Mouse (Mus musculus) CH12.LX (cell line): ENCODE measurements at regions not wholly inside any gene's neighbourhood (a gene's known extent, or its start where the extent isn't known, plus 50 kb on each side); places are given as distances from the start of the nearest gene placed in this dataset.

Experiments used
- DNase-seq: peaks from one replicate; pipeline ENCODE4 v3.0.0-alpha.2; 2013; ENCODE audit errors: extremely low read depth
- H3K27ac ChIP-seq: 2 replicates; pipeline ENCODE4 v1.5.1; 2012; ENCODE audit warnings: low read depth, mild to moderate bottlenecking, control low read depth, moderate library complexity; ENCODE audit not compliant: insufficient read depth
- H3K27me3 ChIP-seq: replicated peaks from 2 replicates; pipeline ENCODE3; 2012; ENCODE audit warnings: inconsistent platforms
- H3K36me3 ChIP-seq, 2 experiments: replicated peaks in 1 of 2; 2 replicates each; pipeline versions ENCODE3 to v1.6.1; 2012; ENCODE audit warnings: inconsistent platforms in 1 of 2, low read length in 1 of 2, mild to moderate bottlenecking in 1 of 2, mixed read lengths in 1 of 2, moderate library complexity in 1 of 2; ENCODE audit not compliant: control insufficient read depth in 1 of 2, insufficient read depth in 1 of 2
- H3K4me1 ChIP-seq, 2 experiments: 2 replicates each; pipeline ENCODE4 v1.6.1; 2012; ENCODE audit warnings: inconsistent platforms in 1 of 2, moderate library complexity in 1 of 2; ENCODE audit not compliant: insufficient read depth in 2 of 2, control insufficient read depth in 1 of 2
- H3K4me2 ChIP-seq: 2 replicates; pipeline ENCODE4 v1.6.1; 2012; ENCODE audit warnings: low read depth, mild to moderate bottlenecking, control low read depth; ENCODE audit not compliant: poor library complexity, insufficient read depth, severe bottlenecking
- H3K4me3 ChIP-seq, 3 experiments: fragments of 150-350 bp in 1 of 3; sonication (generic) in 1 of 3; replicated peaks in 1 of 3; 2 replicates each; pipeline versions ENCODE3 to v1.5.1; 2011 to 2012; ENCODE audit warnings: low read depth in 2 of 3, low read length in 2 of 3, mild to moderate bottlenecking in 2 of 3, moderate library complexity in 2 of 3, control low read depth in 1 of 3, improper control_type of control experiment in 1 of 3, inconsistent platforms in 1 of 3, mixed read lengths in 1 of 3; ENCODE audit not compliant: poor library complexity in 1 of 3
- H3K79me2 ChIP-seq: replicated peaks from 2 replicates; pipeline ENCODE4 v1.6.1; 2012; ENCODE audit warnings: mild to moderate bottlenecking, moderate library complexity; ENCODE audit not compliant: control insufficient read depth, poor library complexity, insufficient read depth, severe bottlenecking; ENCODE audit errors: extremely low read depth
- H3K9ac ChIP-seq: 2 replicates; pipeline ENCODE4 v1.6.1; 2012; ENCODE audit warnings: low read depth, mild to moderate bottlenecking, control low read depth, moderate library complexity; ENCODE audit not compliant: insufficient read depth
- H3K9me3 ChIP-seq: replicated peaks from 2 replicates; pipeline ENCODE3; 2012; ENCODE audit warnings: low read length, inconsistent platforms, mixed read lengths
- BHLHE40 ChIP-seq: IDR thresholded peaks from 2 replicates; pipeline ENCODE4 v1.6.1; 2011; ENCODE audit warnings: mild to moderate bottlenecking, low read depth, low read length, improper control_type of control experiment
- CHD1 ChIP-seq: IDR thresholded peaks from 2 replicates; pipeline ENCODE4 v1.6.1; 2012; ENCODE audit warnings: low read depth, low read length, improper control_type of control experiment, inconsistent platforms
- CHD2 ChIP-seq: IDR thresholded peaks from 2 replicates; pipeline ENCODE4 v1.6.1; 2011; ENCODE audit warnings: low read length, improper control_type of control experiment
- E2F4 ChIP-seq: IDR thresholded peaks from 2 replicates; pipeline ENCODE4 v1.6.1; 2011; ENCODE audit warnings: low read depth, low read length, improper control_type of control experiment; ENCODE audit not compliant: insufficient replicate concordance
- EP300 ChIP-seq: IDR thresholded peaks from 2 replicates; pipeline ENCODE4 v1.6.1; 2011; ENCODE audit warnings: low read length, improper control_type of control experiment
- ETS1 ChIP-seq: conservative IDR thresholded peaks from 2 replicates; pipeline ENCODE4 v1.6.1; 2012; ENCODE audit warnings: low read depth, mild to moderate bottlenecking, inconsistent platforms, low read length, improper control_type of control experiment, moderate library complexity
- HCFC1 ChIP-seq: IDR thresholded peaks from 2 replicates; pipeline ENCODE4 v1.6.1; 2012; ENCODE audit warnings: low read depth, mild to moderate bottlenecking, inconsistent platforms, low read length, improper control_type of control experiment
- IRF4 ChIP-seq: IDR thresholded peaks from 2 replicates; pipeline ENCODE4 v1.6.1; 2014; ENCODE audit warnings: low read depth, mild to moderate bottlenecking, inconsistent platforms, low read length, improper control_type of control experiment
- JUND ChIP-seq: conservative IDR thresholded peaks from 2 replicates; pipeline ENCODE4 v1.6.1; 2011; ENCODE audit warnings: low read depth, low read length, improper control_type of control experiment
- MAX ChIP-seq: IDR thresholded peaks from 2 replicates; pipeline ENCODE4 v1.6.1; 2011; ENCODE audit warnings: low read length, improper control_type of control experiment
- MAZ ChIP-seq: IDR thresholded peaks from 2 replicates; pipeline ENCODE4 v1.6.1; 2012; ENCODE audit warnings: low read depth, mild to moderate bottlenecking, inconsistent platforms, low read length, improper control_type of control experiment, moderate library complexity
- MEF2A ChIP-seq: IDR thresholded peaks from 2 replicates; pipeline ENCODE4 v1.6.1; 2014; ENCODE audit warnings: low read depth, mild to moderate bottlenecking, inconsistent platforms, low read length, improper control_type of control experiment, borderline replicate concordance
- MXI1 ChIP-seq: IDR thresholded peaks from 2 replicates; pipeline ENCODE4 v1.6.1; 2011; ENCODE audit warnings: mild to moderate bottlenecking, low read depth, low read length, improper control_type of control experiment
- PAX5 ChIP-seq: IDR thresholded peaks from 2 replicates; pipeline ENCODE4 v1.6.1; 2012; ENCODE audit warnings: low read length, inconsistent platforms, mixed read lengths
- POLR2AphosphoS2 ChIP-seq: IDR thresholded peaks from 2 replicates; pipeline ENCODE4 v1.6.1; 2011; ENCODE audit warnings: low read depth, low read length, improper control_type of control experiment
- RAD21 ChIP-seq: IDR thresholded peaks from 2 replicates; pipeline ENCODE4 v1.6.1; 2011; ENCODE audit warnings: low read depth, mild to moderate bottlenecking, low read length, improper control_type of control experiment, moderate library complexity
- RCOR1 ChIP-seq: conservative IDR thresholded peaks from 2 replicates; pipeline ENCODE4 v1.6.1; 2012; ENCODE audit warnings: low read depth, mild to moderate bottlenecking, inconsistent platforms, low read length, improper control_type of control experiment
- SIN3A ChIP-seq: IDR thresholded peaks from 2 replicates; pipeline ENCODE4 v1.6.1; 2012; ENCODE audit warnings: low read length, improper control_type of control experiment, inconsistent platforms
- SMC3 ChIP-seq: IDR thresholded peaks from 2 replicates; pipeline ENCODE4 v1.6.1; 2011; ENCODE audit warnings: low read depth, low read length, improper control_type of control experiment
- TBP ChIP-seq: conservative IDR thresholded peaks from 2 replicates; pipeline ENCODE4 v1.6.1; 2011; ENCODE audit warnings: low read depth, low read length, improper control_type of control experiment
- TCF12 ChIP-seq: IDR thresholded peaks from 2 replicates; pipeline ENCODE4 v1.6.1; 2014; ENCODE audit warnings: low read depth, mild to moderate bottlenecking, inconsistent platforms, low read length, improper control_type of control experiment
- ZKSCAN1 ChIP-seq: IDR thresholded peaks from 2 replicates; pipeline ENCODE4 v1.6.1; 2012; ENCODE audit warnings: low read depth, inconsistent platforms, low read length, improper control_type of control experiment, borderline replicate concordance
- dilution Hi-C: fragments of 300-500 bp; cut with MboI; formaldehyde crosslinking; loops from 2 replicates; pipeline ENCODE4 v1.14.3; 2020; ENCODE audit warnings: low sequenced_read_pairs; ENCODE audit not compliant: extremely low pct_unique_long_range_greater_than_20kb, extremely low pct_ligation_motif_present
- in situ Hi-C: fragments of 300-500 bp; cut with MboI; formaldehyde crosslinking; loops from 3 replicates; pipeline ENCODE4 v1.14.3; 2019; ENCODE audit warnings: low sequenced_read_pairs, low pct_ligation_motif_present, low pct_unique_long_range_greater_than_20kb, mixed read lengths

DNA sequence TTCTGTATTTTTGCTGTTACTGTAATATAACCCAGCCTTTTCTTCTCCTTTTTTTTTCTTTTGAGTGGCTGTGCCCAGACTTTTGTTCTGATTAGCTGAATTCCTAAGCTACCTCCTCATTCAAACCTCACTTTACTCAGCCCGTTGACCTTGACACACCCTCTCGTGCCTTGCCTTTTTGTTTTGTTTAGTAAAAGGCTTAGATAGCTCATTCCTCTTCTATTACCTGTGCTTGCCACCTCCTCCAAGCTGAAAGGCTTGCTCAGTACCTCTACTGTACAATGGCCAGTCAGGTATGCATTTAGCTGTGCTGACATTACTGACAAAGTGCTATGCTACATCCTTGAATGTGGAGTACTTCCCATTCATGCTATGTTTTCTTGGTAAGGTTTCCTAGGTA lies 464.2 kb upstream of the Smarca2 start:
- dilution Hi-C loops (no loop called here), in situ Hi-C loops (no loop called here)
- Histone ChIP-seq H3K4me2 (no peak overlapping the region), H3K9ac (no peak overlapping the region), H3K36me3 (no peaks in the 10 kb centered on the region), H3K27ac (no peak overlapping the region), H3K79me2 (no peaks in the 10 kb centered on the region), H3K4me1 (no peaks in the 10 kb centered on the region), H3K27me3 (no peaks in the 10 kb centered on the region), H3K9me3 (no peaks in the 10 kb centered on the region), H3K4me3 (no peak overlapping the region)
- no peak for DNase-seq
- TF ChIP-seq MEF2A = no peak
- no peak for TF ChIP-seq MAX
- no peak for TF ChIP-seq EP300
- no peak for TF ChIP-seq CHD2
- TF ChIP-seq RAD21 = no peak
- TF ChIP-seq TCF12 = no peak
- no peak for TF ChIP-seq HCFC1
- TF ChIP-seq SIN3A = no peak
- no peak for TF ChIP-seq IRF4
- no peak for TF ChIP-seq PAX5
- TF ChIP-seq E2F4 = no peak
- no peak for TF ChIP-seq CHD1
- TF ChIP-seq BHLHE40 = no peak
- TF ChIP-seq ETS1 = no peak
- TF ChIP-seq RCOR1 = no peak
- no peak for TF ChIP-seq MAZ

DNA sequence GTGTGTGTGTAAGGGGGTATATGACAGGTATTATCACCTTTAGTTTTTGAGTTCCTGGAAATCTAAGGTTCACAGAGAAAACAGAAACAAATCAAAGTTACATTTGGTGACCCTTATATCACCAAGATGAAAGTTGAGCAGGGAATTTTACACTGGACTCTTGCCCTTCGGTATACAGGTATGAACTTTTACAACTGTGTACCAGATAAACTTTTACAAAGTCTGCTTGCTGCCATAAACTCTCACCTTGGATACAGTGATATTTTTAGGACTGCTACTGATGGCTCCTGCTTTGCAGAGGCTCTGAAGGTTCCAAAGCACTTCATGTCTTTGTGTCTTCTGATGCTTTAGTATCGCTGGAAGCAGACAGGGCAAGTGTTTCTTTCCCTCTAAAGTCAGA lies 461.3 kb upstream of the Smarca2 start:
- Histone ChIP-seq H3K79me2 (no peaks in the 10 kb centered on the region), H3K4me3 (no peak overlapping the region), H3K9ac (no peak overlapping the region), H3K27ac (no peak overlapping the region), H3K27me3 (no peaks in the 10 kb centered on the region), H3K4me1 (no peaks in the 10 kb centered on the region), H3K4me2 (no peak overlapping the region), H3K36me3 (no peaks in the 10 kb centered on the region), H3K9me3 (no peaks in the 10 kb centered on the region)
- TF ChIP-seq TBP (no peak), MXI1 (no peak), SMC3 (no peak), ZKSCAN1 (no peak), JUND (no peak), POLR2AphosphoS2 (no peak)
- DNase-seq = no peak
- dilution Hi-C loops = no loop called here
- in situ Hi-C loops = no loop called here
